Mouse (Mus musculus) ES-CJ7 (cell line): ENCODE results near the gene Zfp729b.

Source experiments
- DNase-seq: peaks from one replicate; pipeline ENCODE4 v3.0.0; 2011; ENCODE audit warnings: low read depth, low spot score

Gene Zfp729b

GRCm38 (mm10) chr13:67609066-67609876, at the start of gene Zfp729b:
TSS of gene Zfp729b (minus strand) at chr13:67609707.
- peak; percentile 85 for DNase-seq

- DNase-seq, result peak; percentile 61
Observed at GRCm38 (mm10) chr13:67652496-67652895, 43.0 kb upstream of the Zfp729b start.

GRCm38 (mm10) chr13:67637294-67638007, 27.9 kb upstream of the Zfp729b start, which contains the start of the genes Gm49345 and Zfp729a:
TSS of gene Gm49345 (minus strand) at chr13:67637769.
TSS of gene Zfp729a (minus strand) at chr13:67637791.
- peak; percentile 92 for DNase-seq

- no peak for DNase-seq
Observed at GRCm38 (mm10) chr13:67610108-67610507, 601 bp upstream of the Zfp729b start.

GRCm38 (mm10) chr13:67572591-67573189, 36.8 kb downstream of the Zfp729b start:
- peak; percentile 38 for DNase-seq

GRCm38 (mm10) chr13:67553730-67554129, 55.8 kb downstream of the Zfp729b start, which contains the start of gene Zfp748:
TSS of gene Zfp748 (minus strand) at chr13:67553830.
- no peak for DNase-seq

- peak; percentile 94 for DNase-seq
Observed at GRCm38 (mm10) chr13:67552505-67553346, 56.8 kb downstream of the Zfp729b start.

- peak; percentile 44 for DNase-seq
Observed at GRCm38 (mm10) chr13:67545941-67546340, 63.6 kb downstream of the Zfp729b start.
